Mouse (Mus musculus) cerebellum, postnatal 4 days (tissue): Measurements from ENCODE around the gene Htr1d.

Source experiments
- DNase-seq, 2 experiments: peaks; one replicate each; pipeline ENCODE4 v3.0.0; 2022; ENCODE audit warnings: low spot score in 2 of 2, mixed read lengths in 1 of 2

The Htr1d gene

DNA sequence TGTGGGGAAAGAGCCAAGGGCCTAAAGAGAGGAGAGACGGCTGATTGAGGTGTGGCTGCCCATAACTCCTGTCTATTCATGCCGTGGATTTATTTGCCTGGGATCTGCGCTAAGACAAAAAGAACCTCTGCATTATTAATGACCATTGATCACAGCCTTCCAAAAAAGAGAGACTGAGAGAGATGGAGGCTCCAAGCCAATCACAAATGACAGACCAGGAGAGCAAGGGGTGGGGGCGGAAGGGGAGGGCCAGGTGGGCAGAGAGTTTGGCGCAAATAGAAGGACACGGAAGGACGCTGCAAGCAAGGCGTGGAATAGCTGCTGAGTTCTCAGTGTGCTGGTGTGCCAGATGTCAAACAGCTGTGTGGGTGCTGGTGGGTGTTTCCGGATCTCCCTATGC is at the start of gene Htr1d:
Htr1d (plus strand) TSS at position 301 of the 400 bp plus-strand sequence.
- DNase-seq = no peak

DNA sequence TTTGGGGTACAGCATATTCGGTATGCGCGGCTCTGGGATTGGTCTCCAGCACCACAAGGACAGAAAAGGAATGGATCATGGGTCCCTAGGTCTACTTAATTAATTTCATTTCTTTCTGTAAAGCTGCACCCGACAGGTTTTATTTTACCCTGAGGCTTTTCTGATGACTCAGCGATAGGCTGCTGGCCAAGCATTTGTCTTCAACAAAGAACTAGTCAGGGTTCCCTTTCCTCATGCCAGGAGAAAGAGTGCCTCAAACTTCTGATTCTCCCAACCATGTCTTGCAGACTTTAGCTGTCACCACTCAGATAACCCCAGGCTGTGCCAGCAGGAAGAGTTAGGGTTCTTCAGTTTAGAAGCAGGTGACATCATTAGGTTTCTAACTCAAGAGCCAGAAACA is 46.3 kb upstream of the Htr1d start:
- DNase-seq = no peak

DNA sequence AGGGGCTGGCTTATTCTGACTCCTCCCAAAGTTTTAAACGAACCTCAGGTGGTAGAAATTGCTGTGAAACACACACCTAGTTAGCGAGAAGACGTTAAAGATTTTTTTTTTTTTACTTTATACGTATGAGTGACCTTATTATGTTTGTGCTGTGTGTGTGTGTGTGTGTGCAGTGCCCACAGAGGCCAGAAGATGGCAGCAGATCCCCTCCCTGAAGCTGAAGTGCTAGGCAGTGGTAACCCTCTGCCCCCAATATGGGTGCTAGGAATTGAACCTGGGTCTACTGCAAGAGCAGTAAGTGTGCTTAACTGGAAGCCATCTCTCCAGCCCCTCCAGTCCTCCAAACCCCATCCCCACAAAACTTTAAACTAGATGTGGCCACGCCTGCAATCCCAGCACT is 40.3 kb upstream of the Htr1d start:
- no peak for DNase-seq

DNA sequence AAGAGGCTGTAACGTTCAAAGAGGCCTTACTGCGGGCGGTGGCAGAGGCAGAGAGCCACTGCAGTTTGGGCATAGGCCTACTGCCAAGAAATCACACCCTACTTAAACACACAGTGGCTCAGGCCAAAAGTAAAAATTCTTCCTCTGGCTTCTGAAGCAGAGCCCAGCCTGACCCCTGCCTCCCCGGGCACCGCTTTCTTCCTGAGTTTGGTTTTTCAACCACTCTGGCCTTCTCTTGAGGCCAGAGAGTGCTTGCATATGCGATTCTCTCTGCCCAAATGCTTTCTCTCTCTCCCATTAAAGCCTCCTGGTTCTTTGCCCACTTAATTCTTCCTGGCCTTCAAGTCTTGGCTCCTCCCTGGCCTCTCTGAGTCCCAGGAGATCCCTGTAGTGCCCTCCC is 39.5 kb upstream of the Htr1d start:
- no peak for DNase-seq

DNA sequence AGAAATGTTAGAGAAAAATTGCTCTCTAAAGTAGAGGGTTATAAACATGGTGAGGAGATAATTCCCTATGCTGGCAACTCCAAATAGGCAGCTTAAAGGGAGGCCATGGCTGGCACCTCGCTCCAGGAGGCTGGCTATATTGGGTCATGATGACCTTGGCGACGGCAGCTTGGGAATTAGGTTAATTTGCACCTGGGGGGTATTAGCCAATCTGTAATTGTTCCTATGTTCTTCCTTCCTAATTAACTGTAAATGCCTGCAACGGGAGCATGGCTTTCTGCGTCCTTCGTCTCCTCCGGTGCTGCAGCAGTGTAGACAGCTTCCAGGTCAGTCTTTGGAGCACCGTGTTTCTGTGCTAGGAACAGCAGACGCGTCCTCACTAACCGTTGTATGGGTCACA is 36.1 kb upstream of the Htr1d start:
- DNase-seq = no peak

DNA sequence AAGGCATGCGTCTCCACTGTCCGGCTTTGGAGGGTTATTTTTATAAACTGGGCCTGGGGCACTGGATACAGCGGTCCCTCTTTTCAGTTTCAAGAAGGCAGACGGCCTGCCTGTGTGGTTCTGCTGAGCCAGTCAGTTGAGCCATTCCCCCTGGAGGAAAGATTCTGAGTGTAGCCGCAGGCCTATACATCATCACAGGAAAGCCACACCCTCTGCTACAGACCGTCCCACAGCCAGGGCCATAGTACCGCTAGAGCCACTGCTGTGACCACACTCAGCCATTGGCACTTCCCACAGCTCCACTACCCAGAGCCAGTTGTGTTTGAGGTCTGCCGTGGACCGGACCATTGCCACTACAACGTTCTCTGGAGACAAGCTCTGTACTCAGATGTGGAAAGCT is 21.5 kb upstream of the Htr1d start:
- DNase-seq = no peak

DNA sequence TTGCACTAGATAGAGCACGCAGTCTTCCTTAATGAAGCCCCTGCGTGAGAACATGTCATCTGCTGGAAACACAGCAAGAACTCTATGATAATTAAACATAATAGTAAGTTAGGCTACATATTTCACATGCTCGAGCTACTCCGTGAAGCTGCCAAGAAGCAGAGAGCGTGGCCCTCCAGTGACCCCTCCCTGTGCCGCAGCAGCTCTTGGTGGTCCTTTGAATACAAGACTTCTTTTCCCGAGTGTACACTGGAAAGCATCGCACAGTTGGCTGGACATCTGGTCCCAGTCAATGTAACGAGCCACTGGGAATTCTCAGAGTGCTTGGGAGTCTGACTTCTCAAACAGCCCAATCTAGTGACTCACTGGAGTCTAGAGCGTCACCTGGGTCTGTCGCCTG is 15.5 kb upstream of the Htr1d start:
- DNase-seq = no peak

DNA sequence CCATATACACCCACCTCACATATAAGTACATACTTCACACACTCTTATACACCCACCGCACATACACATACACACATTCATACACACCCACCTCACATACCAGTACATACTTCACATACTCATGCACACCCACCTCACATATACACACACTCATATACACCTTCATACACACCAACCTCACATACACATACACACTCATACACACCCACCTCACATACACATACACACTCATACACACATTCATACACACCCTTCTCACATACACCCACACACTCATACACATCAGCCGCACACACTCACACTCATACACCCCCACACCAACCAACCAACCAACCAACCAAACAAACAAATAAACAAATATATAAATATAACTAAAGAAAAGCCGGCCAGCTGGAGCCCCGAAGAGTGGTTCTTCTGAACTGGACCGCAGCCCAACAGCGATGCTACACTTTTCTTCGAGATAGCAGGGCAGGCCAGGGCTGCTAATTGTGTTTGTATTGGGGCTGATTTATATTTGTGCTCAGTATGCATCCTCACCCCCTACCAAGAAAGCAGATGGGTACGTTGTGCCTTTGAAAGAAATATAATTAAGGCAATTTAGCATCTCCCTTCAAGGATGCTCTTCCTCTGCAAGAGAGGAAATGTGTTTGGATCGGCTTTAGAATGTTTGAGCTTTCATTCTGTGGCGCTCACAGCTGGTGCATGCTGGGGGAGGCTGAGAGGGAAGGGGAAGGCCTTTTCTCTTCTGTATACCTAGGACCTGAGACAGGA is 11.1 kb upstream of the Htr1d start:
- no peak for DNase-seq

DNA sequence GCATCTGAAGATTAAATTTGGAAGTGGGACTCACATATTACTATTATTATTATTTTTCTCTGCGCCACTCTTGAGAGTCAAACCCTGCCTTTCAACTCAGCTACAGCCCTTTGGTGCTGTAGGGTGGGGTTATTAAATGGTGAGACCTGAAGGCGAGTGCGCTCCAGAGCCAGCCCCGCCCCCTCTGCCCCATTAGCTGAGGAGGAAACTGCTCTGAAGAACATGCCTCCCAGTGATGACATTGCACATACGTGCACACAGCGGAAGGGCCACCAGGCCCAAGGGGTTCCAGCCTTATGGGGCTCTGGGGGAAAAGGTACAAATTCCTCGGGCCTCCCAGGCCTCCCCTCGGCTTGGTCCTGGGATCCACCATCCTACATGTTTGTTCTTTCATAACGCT is 7.8 kb upstream of the Htr1d start:
- no peak for DNase-seq

DNA sequence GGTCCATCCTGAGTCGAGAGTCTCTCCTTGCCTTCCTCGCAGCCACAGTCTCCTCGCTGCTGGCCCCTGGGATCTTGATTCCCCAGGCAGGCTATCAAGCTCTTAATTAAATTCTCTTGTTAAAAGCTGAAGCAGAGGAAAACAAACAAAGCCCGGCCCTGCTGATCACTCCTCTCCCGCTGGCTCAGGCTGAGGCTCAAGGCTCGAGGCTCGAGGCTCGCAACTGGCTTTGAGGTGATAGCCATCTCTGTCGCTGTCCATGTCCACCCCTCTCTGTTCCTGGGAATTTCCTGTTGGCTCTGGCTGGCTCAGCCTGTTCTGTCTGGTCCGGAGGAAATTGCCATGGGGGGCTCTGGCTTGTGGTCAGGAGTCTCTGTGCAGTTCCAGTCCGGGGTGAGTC is 4.4 kb upstream of the Htr1d start:
- no peak for DNase-seq

DNA sequence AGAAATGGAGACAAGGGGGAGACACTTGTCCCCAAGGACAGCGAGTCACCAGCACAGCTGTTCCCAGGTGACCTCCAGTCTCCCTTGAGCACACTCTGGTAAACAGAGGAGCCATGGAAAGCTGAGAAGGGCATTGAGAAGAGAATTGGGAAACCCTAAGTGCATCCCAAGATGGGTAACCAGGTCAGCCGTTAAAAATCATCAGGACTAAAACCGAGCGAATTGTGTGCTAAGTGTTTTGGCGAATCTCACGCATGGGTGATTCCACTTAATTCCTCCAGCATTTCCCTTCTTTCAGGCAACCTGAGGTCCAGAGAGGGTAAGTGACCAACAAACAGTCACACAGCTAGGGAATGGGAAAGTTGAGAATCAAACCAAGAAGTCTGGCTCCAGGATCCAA is 3.9 kb upstream of the Htr1d start:
- DNase-seq = no peak

DNA sequence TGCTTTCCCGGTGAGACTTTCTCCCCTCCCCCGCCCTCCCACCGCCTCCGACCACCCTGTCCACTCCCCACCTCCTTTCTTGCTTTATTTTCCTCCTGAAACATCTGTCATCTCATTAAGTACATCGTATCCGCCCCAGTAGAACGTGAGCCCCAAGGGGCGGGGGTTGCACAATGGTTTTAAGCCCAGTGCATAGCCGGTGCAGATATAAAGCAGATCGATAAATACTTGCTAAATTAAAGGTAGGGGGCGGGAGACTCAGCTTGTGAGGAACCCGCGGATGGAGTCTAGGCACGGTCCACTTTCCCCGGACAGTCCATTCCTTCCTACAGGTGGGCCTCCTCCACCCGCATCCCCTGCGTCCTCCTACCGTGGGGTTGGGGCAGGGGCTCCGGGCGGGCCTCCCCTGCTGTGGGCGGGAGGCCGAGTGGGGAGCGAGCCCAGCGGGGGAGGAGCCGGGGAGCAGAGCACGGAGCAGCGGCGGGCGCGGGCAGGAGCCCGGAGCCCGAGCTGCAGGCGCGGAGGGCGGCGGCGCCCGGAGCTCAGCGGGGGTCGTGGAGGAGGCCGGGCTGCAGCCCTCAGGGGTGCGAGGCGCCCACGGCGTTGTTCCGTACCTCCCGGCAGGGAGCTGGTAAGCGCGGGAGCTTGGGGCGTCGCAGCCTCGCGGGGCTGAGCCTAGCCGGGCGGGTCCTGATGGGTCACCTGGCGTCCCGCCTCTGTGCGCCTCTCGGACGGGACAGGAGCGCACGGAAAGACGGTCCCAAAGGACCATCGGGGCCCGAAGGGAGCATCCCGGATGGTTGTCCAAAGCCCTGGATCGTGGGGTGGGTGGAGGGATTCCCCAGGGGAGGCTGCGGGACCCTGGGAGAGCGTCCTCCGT is 1.0 kb downstream of the Htr1d start:
- no peak for DNase-seq

DNA sequence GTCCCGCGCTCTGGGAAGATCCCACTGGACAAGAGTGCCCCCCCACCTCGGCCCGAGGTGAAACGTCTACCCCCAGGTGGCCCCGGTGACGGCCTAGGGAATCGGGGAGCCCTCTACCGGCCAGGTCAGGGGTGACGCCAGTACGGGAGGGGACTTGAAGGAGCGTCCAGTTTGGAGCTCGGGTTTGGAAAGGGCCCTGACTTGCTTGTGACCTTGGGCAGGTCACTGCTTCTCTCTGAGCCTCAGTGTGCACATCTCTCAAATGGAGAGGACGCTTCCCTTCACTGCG is 1.6 kb downstream of the Htr1d start:
- no peak for DNase-seq

DNA sequence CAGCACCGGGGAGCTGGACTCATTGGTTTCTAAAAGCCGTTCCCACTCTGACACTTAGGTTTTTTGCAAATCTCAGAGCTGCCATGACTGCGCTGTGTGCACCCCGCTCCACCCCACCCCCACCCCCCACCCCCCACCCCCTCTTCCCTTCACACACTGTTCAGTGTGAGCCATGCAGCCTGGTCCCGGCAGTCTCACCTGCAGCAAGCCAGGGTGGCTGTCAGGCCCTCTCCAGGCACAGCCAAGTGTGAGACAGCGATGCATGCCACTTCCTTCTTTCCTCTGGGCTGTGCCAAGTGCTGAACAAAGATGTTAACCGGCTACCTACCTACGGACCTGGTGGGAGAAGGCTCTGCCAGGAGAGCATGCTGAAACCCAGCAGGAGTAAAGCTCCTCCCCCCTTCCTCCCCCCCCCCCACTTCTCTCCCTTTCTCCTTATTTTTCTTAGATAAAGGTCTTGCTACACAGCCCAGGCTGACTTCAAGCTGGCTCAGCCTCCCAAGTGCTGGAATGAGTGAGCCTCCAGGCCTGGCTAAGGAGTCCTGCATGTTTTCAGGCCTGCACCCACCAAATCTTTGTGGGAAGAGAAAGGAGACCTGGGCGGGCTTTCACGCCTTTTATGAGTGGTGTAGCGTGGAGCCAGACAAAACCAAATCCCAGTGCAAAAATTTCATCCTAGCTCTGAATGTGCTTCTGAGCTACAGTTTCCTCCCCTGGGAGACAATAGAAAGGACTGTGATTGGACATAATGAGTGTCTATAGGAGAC is 7.5 kb downstream of the Htr1d start:
- DNase-seq = no peak

DNA sequence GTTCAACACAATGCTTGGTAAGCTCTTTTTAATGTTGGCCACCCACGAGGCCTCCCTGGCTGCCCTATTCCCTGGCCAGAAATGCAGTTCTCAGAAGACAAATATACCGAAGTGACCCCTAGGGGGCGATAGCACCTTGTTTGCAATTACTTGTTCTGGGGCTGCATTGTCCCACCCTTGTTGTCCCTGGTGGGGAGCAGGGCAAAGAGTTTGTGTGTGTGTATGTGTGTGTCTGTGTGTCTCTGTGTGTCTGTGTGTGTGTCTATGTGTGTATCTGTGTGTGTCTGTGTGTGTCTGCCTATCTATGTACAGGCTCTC is 8.0 kb downstream of the Htr1d start:
- DNase-seq = peak in 1 of 2 experiments; percentile 71

DNA sequence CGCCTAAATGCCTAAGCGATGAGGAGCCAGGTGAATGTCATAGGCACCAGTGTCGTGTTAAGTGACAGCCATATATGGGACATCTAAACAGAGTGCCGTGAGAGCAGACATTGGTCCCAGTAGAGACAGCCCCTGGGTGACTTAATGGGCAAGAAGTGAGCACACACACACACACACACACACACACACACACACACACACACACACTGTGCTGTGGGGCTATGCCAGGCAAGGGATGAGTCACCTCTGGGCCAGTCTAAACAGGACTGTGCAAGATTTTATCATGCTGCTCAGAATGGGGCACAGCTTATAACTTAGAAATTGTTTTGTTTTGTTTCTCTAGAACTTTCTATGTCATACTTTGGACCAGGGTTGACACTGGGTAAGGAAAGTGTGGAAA is 10.7 kb downstream of the Htr1d start:
- no peak for DNase-seq

DNA sequence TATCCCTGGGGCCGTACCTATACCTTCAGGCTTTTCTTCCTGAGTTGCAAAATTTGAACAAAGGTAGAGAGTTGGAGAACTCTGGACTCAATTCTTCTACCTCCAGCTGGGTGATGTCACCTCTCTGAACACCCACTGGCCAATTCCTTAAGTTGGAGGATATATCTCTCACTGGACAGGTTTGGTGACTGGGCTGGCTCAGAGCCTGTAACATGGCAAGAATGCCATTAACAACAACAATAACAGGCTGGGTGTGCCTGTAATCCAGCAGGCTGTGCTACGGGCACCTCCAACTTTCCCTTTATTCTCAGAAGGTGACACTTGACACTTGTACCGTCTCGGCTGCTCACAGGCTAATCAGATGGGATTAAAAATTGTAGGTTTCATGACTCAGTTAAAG is 15.8 kb downstream of the Htr1d start:
- DNase-seq = no peak

DNA sequence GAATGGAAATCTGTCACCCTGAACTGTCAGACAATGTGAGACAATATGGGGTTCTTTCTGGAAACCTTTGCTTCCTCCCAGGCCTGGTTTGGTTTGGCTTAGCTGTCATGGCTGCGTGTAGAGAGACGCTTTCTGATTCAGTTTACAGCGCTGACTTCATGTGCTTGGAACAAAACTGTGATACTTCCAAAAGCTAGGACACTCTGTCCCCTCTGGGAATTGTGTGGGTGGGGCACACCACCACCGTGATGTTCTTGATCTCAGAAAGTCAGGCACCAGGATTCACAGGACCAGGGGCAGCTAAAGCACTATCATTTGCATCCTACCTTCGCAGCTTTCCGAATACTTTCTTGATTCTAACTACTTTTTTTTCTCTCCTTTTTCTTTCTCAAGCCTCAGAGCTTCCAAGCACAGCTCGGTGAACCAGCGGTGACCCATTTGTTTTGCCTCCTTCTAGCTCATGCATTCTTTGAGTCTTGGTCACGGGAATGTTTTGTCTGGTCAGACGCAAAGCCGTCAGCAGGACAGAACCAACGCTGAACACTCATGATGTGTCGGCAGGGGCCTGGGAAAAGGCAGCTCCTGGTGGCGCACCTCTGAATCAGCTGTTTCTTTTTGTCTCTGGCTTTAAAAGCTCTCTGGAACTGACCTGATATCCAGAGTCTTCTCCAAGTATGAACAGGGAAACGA is 18.2 kb downstream of the Htr1d start:
- no peak for DNase-seq

DNA sequence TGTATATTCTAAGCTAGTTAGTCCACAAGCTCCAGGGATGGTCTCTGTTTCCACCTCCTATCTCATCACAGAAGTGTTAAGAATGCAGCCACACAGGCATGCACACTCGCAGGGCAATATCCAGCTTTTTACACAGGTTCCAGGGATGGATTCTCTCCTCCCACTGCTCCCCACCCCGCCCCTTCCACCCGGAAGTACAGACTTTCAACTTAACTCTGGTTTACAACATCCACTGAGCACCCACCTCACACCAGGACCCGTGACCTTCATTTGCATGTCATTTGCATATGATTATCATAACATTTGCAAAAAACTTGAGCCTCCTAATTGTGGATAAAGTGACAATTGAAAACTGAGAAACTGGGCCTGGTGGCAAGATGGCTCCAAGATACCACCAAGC is 21.2 kb downstream of the Htr1d start:
- no peak for DNase-seq

DNA sequence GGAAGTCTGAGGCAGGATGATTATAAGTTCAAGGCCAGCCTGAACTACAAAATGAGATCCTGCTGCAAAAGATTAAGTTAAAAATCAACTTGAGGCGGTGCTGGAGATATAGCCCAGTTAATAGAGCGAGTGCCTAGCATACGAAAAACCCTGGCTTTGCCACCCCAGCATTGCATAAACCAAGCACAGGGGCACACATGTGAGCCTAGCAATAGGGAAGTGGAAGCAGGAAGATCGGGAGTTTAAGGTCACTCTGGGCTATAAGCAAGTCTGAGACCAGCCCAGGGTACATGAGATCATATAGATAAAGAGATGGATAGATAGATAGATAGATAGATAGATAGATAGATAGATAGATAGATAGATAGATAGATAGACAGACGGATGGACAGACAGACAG is 26.5 kb downstream of the Htr1d start:
- no peak for DNase-seq

DNA sequence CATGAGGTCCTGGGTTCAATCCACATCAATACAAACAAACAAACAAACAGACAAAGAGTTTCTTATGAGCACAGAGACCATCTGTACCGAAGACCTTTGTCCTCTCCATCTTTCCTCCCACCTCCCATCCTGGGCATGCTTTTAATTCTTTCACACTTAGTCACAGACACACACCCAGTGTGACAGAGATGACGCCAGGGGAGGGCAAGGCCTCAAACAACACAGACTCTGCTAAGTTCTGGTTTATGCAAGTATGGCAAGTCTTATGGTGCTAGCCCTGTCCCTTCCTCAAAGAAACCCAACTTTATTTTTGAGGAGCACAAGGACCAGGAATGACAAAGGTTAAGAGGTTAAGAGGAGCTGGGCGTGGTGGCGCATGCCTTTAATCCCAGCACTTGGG is 26.9 kb downstream of the Htr1d start:
- no peak for DNase-seq

DNA sequence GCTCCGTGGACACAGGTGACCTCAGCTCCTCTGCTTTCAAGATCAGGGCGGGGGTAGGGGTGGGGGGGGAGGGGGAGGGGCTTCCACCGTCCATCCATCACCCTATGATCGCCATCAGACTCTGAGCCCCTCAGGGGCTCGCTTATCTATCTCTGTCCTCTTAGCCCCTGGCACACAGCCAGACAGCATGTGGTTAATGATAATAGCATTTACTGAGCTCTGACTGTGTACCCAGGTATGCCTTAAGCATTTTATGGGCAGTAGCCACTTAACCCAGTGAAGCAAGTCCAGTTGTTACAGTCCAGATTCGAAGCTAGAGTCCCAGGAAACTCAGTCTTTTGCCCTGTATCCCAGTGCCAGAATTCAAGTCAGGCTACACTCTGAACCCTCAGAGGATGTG is 28.2 kb downstream of the Htr1d start:
- DNase-seq = no peak
